8 mouse cellular contexts compared by ENCODE assay signal in the genomic region with DNA sequence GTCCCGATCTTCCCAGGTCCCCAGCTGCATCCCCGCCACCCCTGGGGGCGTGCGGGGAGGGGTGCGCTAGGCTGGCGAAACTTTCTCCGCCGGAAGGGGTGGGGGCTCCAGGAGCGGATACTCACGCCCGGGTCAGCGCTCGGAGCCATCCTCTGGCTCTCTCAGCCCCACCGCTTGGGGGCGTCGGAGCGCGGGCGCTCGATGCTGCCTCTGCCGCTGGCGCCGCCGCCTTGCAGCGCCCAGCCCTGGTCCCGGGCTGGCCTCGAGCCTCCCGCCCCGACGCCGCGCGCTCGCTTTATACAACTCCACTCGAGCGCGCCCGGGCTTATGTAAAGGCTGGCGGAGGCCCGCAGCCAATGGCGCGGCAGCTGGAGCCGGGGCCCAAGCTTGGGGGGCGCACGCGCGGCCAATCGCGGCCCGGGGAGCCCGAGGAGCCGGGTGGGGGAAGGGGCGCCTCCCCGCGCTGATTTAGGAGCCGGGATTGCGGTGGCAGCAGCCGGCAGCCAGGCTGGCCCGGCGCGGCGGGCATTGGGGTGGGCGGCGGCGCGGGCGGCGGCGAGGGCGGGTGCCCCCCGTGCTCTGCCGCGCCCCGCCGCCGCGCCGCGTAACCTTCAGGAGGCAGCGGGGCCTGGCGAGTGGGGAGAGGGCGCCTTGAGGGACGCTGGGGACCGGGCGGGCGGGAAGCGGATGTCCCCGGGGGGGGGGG. TPM values are rescaled to one million over a fixed set of nuclear protein-coding genes. Genes with fewer than 3 reads are reported as not detected.
DNase-seq lines count a peak whose midpoint lies in the region; ATAC-seq lines count a peak whose summit lies in the region.

A gene (minus strand): TSS at position 299 of the 706 bp plus-strand sequence.

- ATAC-seq in heart, embryonic 16.5 days (replicated peaks; ENCODE audit: extremely low read depth, insufficient read depth, low FRiP score): no peak; the same call in 1 of the 2 replicates
- ATAC-seq in liver, embryonic 16.5 days (ENCODE audit: low read depth): no peak

- H3K4me2 ChIP-seq in heart, embryonic 16.5 days (ENCODE audit: low read depth, low read length): peak within 1 kb of the TSS; percentile 85
- H3K4me2 ChIP-seq in liver, embryonic 16.5 days (ENCODE audit: low read depth, low read length): peak within 1 kb of the TSS; percentile 52

- peaks cover 6% of the 10 kb centered on the region for H3K4me1 ChIP-seq in heart, embryonic 16.5 days (ENCODE audit: control insufficient read depth, insufficient read depth, low read length)
- no peaks in the 10 kb centered on the region; the same call in 1 of the 2 replicates for H3K4me1 ChIP-seq in liver, embryonic 16.5 days (ENCODE audit: control insufficient read depth, low read depth, low read length)

- peak; percentile 5 for DNase-seq in thymus, postnatal 14 days
- no peak for DNase-seq in thymus, adult 18-20 months
- peak; percentile 79 for DNase-seq in embryo, embryonic 11.5 days (ENCODE audit: low read depth, low spot score)
- peak; percentile 79 to 87 for DNase-seq in layer of hippocampus, adult 8-10 months (ENCODE audit: low spot score in 2 of 2)
- DNase-seq in right cerebral cortex, adult 18-20 months: peak; percentile 92
- DNase-seq in gastrocnemius, postnatal 36 days: no peak

- H3K27ac ChIP-seq in heart, embryonic 16.5 days (ENCODE audit: low read length): no peak within 1 kb of the TSS
- H3K27ac ChIP-seq in liver, embryonic 16.5 days (ENCODE audit: low read length): no peak within 1 kb of the TSS

- H3K27me3 ChIP-seq in heart, embryonic 16.5 days (ENCODE audit: control insufficient read depth, insufficient read depth, low read length): peaks cover 67% of the 10 kb centered on the region
- peaks cover 59% of the 10 kb centered on the region for H3K27me3 ChIP-seq in liver, embryonic 16.5 days (ENCODE audit: control insufficient read depth, insufficient read depth, low read depth, low read length)

- peak within 1 kb of the TSS; percentile 35; the same call in 1 of the 2 replicates for H3K9ac ChIP-seq in heart, embryonic 16.5 days (ENCODE audit: low read length)
- no peak within 1 kb of the TSS for H3K9ac ChIP-seq in liver, embryonic 16.5 days (ENCODE audit: low read depth, low read length)

- WGBS in heart, embryonic 16.5 days: under 1% methylated on average over 75 of the region's 88 CpGs
- WGBS in liver, embryonic 16.5 days (ENCODE audit: insufficient replicate concordance): 1% methylated on average over 67 of the region's 88 CpGs

- no peaks in the 10 kb centered on the region for H3K9me3 ChIP-seq in heart, embryonic 16.5 days (replicated peaks; ENCODE audit: control insufficient read depth, low read length)
- H3K9me3 ChIP-seq in liver, embryonic 16.5 days (replicated peaks; ENCODE audit: control insufficient read depth, low read length): no peaks in the 10 kb centered on the region

- peak within 1 kb of the TSS; percentile 59 for H3K4me3 ChIP-seq in heart, embryonic 16.5 days (ENCODE audit: low read length)
- peak within 1 kb of the TSS; percentile 39 for H3K4me3 ChIP-seq in liver, embryonic 16.5 days (ENCODE audit: low read depth, low read length)

- H3K36me3 ChIP-seq in heart, embryonic 16.5 days (ENCODE audit: control insufficient read depth, insufficient read depth): no peaks in the 10 kb centered on the region
- H3K36me3 ChIP-seq in liver, embryonic 16.5 days (ENCODE audit: control insufficient read depth, insufficient read depth): no peaks in the 10 kb centered on the region

- intact Hi-C loops in gastrocnemius, postnatal 36 days (cut with DNase I): no loop called here

RNA-seq across cellular contexts. Expression of the gene that starts here (rescaled TPM):
- 0.85 and 1.00 TPM in 2 replicates for polyA plus RNA-seq in heart, embryonic 16.5 days (2015; fragmentation: Nextera tagmentation; extraction: Ambion mirVana)
- 100 to 1,000 TPM in 2 of 4 experiments, 10 to 100 TPM in 2; 91.6 to 120 (median 101) TPM for total RNA-seq in layer of hippocampus, adult 8-10 months (2022)
- polyA plus RNA-seq in liver, embryonic 16.5 days (2015; fragmentation: Nextera tagmentation; extraction: Ambion mirVana): 0.08 TPM in 1 of 2 replicates, not detected in the other
- total RNA-seq in gastrocnemius, postnatal 36 days (2021): under 1 TPM in 1 of 2 experiments, not detected in 1; 0.54 TPM

Comparison
In these comparisons a context has a peak if more than half of its experiments do, and no peak if none do; other contexts are left out.
1. RNA of the gene that starts here (total RNA-seq): 91.6 to 120 TPM in layer of hippocampus, adult 8-10 months; 0.54 TPM in gastrocnemius, postnatal 36 days; every median in the first group is over 10 times any median in the second.
2. DNase-seq: peak in thymus, postnatal 14 days (single experiment), embryo, embryonic 11.5 days (single experiment), layer of hippocampus, adult 8-10 months (2 of 2) and right cerebral cortex, adult 18-20 months (single experiment); none in thymus, adult 18-20 months (0 of 2) and gastrocnemius, postnatal 36 days (0 of 2).